Mouse (Mus musculus) lung, adult 2 months (tissue): ENCODE measurements around the gene Ptprcap.

ENCODE experiments used
- CTCF ChIP-seq: fragments of 200-500 bp; IDR thresholded peaks from 2 replicates; pipeline ENCODE4 v1.5.1; 2011; ENCODE audit warnings: mild to moderate bottlenecking, low read length, control low read depth; ENCODE audit not compliant: insufficient read depth
- POLR2A ChIP-seq: fragments of 200-500 bp; IDR thresholded peaks from 2 replicates; pipeline ENCODE4 v1.6.1; 2011; ENCODE audit warnings: low read depth, mild to moderate bottlenecking, control low read depth, low read length, borderline replicate concordance; ENCODE audit errors: extremely low read depth

DNA sequence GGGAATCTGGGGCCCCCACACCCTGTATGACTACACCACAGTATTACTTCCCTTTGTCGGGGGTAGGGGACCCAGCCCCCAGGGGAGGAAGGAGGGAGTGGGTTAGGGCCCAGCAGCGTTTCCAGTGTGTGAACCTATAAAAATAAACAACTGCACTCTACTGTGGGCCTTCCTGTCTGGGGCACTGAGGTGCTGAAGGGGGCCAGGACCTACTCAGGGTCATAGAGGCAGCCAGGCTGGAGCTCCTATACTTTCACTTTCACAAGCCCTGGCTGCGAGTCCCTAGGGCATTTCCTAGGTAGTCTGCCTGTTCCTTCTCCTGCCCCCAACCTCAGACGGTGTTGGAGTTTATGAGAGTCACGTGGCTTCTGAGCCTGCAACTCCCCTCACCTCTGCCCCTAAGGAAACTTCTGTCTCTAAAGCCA, 39.6 kb upstream of the Ptprcap start:
- TF ChIP-seq POLR2A (no peak), CTCF (no peak)
